Mouse (Mus musculus) right cerebral cortex, adult 2 months (tissue): ENCODE data around the gene Riok2.
"Not testable (repeated sequence)": the region's sequence is repeated elsewhere in the genome, so short reads cannot be mapped to it uniquely, and the experiment has no call there.

ENCODE experiments used
- DNase-seq, 2 experiments: peaks; one replicate each; pipeline ENCODE4 v3.0.0; 2021 to 2022; ENCODE audit warnings: low spot score in 2 of 2

Gene Riok2

DNA sequence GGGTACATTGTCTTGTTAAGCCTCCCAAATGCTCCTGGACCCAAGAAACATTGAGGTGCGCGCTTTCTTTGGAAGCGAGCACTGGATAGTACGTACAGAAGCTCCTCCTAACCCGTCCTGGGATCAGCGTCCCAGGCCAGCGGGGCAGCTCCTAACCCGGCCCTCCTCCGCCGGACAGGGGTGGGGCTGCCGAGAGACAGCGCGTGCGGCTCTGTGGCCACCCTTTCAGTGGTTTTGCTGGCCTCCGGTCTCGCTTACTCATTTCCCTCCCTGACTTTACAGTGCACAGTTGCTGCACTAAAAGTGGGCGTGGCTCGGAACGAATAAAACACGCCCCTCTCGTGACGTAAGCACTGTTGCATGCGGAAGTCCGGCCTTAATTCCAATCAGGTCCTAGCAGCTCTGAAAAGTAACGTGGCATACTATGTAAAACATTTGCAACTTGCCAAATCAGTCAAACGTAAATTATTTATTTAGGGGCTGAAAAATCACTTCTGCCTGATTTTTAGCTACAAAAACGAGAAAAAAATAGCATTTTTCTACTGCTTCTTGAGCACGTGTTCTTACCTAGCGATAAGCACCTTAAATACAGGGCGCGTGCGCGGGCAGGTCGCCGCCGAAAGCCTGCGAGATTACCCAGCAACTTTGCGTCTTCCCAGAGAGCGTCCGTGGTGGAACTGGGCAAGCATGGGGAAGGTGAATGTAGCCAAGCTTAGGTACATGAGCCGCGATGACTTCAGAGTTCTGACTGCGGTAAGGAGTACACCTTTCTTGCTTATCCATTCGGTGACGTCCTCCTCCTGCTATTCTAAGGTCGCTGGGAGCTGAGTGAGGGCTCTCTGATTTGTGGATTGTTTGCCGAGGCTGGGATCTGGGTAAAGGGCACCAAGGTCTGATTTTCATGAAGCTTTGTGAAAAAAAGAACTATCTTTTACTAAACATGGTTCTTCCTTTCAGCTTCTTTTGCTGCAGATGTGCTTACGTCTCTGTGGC is at the start of gene Riok2:
Riok2 (plus strand) TSS at position 392 of the 993 bp plus-strand sequence.
- peak; percentile 91 to 96 for DNase-seq

- DNase-seq: not testable (repeated sequence)
These were observed 48.1 kb upstream of the Riok2 start for GRCm38 (mm10) chr17:17326022-17326421.

DNA sequence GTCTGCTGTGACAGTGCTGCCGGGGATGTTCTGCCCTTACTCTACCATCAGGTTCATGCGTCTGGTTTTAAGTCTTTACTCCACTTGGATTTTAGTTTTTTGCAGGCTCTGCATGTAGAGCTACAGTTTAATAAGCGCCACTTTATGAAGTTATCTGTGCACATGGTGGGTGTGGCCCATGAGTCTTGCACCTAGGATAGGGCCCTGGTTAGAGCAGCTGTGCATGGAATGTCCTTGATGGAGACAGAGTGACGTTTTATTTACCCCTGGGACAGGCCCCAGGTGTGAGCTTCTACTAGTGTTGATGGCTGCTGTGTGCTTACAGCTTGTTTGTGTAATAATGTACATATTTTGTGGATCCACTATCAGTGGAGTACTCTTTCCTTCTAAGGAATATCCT is 47.5 kb upstream of the Riok2 start:
- no peak for DNase-seq

- DNase-seq: peak in 1 of 2 experiments; percentile 5
These were observed 28.5 kb upstream of the Riok2 start for GRCm38 (mm10) chr17:17345374-17346183.

GRCm38 (mm10) chr17:17346281-17346680 is 27.8 kb upstream of the Riok2 start:
- not testable (repeated sequence) for DNase-seq

GRCm38 (mm10) chr17:17373550-17373917 is 575 bp upstream of the Riok2 start:
- no peak for DNase-seq

- DNase-seq: no peak
These were observed 1.5 kb downstream of the Riok2 start for GRCm38 (mm10) chr17:17375581-17375980.

DNA sequence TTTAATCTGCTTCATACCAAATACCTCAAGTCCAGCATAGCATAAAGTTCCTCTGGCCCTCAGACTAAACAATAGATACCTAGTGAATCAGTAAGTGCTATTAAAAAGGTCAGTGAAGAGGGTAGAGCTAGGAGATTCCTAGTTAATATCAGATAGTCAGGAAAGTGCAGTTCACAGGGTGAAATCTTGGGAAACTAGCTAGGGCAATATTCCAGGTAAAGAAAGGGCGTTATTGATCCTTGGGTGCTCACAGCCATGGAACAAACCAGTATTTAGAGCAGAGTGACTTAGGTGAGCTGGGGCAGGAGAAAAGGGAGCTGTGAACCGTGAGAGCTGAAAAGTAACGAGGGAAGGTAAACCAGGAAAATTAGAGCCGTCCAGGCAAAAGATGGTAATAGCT is 9.6 kb downstream of the Riok2 start:
- DNase-seq: no peak

- DNase-seq: no peak
These were observed 10.4 kb downstream of the Riok2 start for GRCm38 (mm10) chr17:17384502-17384901.

DNA sequence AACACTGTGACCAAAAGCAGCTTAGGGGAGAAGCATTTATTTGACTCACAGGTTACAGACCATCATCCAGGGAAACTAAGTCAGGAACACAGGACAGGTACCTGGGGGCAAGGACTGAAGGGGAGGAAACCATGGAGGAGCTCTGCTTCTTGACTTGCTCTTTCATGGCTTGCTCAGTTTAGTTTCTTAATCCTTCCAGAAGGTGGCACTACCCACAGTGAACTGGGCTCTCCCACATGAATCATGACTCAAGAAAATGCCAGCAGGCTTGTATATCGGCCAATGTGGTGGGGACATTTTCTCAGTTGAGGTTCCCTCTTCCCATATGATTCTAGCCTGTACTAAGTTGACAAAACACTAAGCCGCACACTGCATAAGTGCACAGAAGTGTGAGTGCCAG is 12.0 kb downstream of the Riok2 start:
- DNase-seq: no peak

DNA sequence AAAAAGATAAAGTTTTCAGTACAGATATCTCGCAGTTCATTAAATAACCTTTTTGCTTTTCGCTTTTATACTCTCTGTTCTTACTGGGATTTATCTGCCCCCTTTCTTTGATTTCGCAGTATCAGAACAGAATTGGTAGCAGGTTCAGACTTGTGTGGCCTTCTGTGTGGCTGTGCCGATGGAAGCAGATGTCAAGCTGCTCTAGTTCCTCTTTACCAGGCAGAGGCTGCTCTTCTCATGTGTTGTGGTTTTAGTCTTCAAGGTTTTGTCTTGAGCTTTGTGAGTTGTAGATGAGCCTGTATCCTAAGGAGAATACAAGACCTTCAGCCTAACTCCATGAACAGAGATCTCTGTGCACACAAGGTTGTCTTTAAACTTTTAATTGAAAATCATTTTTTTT is 17.7 kb downstream of the Riok2 start:
- no peak for DNase-seq

DNA sequence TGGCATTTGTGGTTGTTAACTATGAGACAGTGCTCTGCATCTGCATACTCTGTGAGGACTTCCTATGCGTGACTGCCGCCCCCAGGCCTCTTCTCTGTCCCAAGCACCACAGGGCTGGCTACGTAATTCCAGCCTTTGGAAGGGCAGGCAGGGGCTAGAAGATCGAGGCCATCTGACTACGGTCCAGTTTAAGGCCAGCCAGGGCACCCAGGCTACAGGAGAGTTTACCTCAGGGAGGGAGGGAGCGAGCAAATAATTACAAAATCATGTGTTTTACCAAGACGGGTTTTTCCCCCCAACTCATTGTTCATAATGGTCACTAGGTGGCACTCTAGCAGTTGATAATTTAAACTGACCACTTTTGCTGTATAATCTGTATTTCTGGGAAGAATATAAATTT is 18.8 kb downstream of the Riok2 start:
- DNase-seq: peak in 1 of 2 experiments; percentile 26

GRCm38 (mm10) chr17:17393300-17393699 is 19.2 kb downstream of the Riok2 start:
- no peak for DNase-seq

GRCm38 (mm10) chr17:17394336-17394735 is 20.2 kb downstream of the Riok2 start:
- DNase-seq: peak; percentile 91 to 95

DNA sequence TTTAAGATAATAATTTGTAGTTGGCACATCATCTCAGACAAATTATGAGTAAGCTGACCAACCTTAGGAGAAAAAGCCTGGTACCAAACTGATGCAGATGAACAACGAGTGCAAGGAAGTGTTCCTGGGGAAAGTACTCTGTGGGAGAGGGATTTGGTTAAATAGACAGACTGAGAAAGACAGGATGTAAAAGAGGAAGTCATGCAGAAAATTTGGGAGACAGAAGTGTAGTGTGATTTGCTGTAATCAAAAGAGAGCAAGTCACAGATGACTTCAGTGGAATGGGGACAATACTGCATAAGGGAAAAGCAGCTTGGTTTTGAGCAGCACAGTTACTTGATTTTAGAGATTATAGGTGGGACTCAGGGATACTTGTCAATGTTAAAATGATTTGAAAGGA is 22.8 kb downstream of the Riok2 start:
- DNase-seq: no peak

- no peak for DNase-seq
These were observed 24.6 kb downstream of the Riok2 start for GRCm38 (mm10) chr17:17398664-17399063.

GRCm38 (mm10) chr17:17402222-17403004 is 28.3 kb downstream of the Riok2 start, which contains the start of gene Lix1:
TSS of gene Lix1 (plus strand) at chr17:17402672.
- peak; percentile 76 to 86 for DNase-seq

- peak; percentile 23 to 30 for DNase-seq
These were observed 28.9 kb downstream of the Riok2 start for GRCm38 (mm10) chr17:17403038-17403437.

- DNase-seq: no peak
These were observed 29.5 kb downstream of the Riok2 start for GRCm38 (mm10) chr17:17403578-17404112.

DNA sequence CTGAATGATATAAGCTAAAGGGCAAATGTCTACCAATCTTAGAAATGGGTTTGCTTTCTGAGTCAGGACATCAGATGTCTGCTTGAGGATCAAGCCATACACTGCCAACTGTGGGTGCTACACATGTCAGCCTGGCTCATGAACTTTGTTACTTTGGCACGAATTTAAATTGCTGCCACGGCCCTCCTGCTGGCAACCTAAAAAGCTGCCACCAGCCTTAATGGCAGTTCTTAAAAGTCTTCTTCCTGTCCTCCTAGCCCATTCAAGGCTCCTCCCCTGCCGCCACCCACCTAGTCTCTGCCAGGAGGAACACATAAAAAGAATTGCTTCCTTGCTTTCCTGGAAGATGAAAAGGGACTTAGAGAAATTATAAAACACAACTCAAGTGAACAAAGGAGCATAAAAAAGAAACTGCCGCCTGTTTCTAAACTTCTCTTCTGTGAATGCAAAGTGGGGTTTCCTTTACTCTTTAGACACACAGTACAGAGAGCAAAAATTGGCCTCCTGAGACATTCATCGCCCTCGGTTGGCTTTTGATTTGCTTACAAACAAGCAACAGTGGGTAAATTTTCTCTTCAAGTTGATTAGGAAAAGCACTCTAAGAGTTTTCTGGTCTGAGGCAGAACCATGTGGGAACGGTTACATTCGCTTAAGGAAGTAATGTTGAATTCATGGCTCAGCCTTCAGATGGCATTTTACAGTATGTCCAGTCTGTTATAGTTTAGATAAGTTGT is 30.9 kb downstream of the Riok2 start:
- DNase-seq: peak; percentile 27 to 37

- no peak for DNase-seq
These were observed 31.5 kb downstream of the Riok2 start for GRCm38 (mm10) chr17:17405606-17406005.
